Mouse (Mus musculus): Measurements from ENCODE around the gene Ccdc151.

Gene Ccdc151

GRCm38 (mm10) chr9:21958372-21958771 lies 44.1 kb downstream of the Ccdc151 start:
- no peak for DNase-seq (ENCODE audit: inconsistent ontology term)

GRCm38 (mm10) chr9:21955570-21956281 lies 46.7 kb downstream of the Ccdc151 start, which contains the start of gene Swsap1:
Gene Swsap1, plus strand, starts transcription at chr9:21955755.
- DNase-seq (ENCODE audit: inconsistent ontology term) = peak; percentile 97

GRCm38 (mm10) chr9:21955225-21955569 lies 47.2 kb downstream of the Ccdc151 start:
- DNase-seq (ENCODE audit: inconsistent ontology term) = no peak

- DNase-seq (ENCODE audit: inconsistent ontology term) = no peak
These were observed 47.8 kb downstream of the Ccdc151 start for GRCm38 (mm10) chr9:21954635-21955034.

- DNase-seq (ENCODE audit: inconsistent ontology term) = no peak
These were observed 48.8 kb downstream of the Ccdc151 start for GRCm38 (mm10) chr9:21953600-21953999.

- no peak for DNase-seq (ENCODE audit: inconsistent ontology term)
These were observed 50.5 kb downstream of the Ccdc151 start for GRCm38 (mm10) chr9:21951977-21952376.

GRCm38 (mm10) chr9:21950322-21950721 lies 52.1 kb downstream of the Ccdc151 start:
- DNase-seq (ENCODE audit: inconsistent ontology term) = peak; percentile 47

- no peak for DNase-seq (ENCODE audit: inconsistent ontology term)
These were observed 53.6 kb downstream of the Ccdc151 start for GRCm38 (mm10) chr9:21948790-21949189.

GRCm38 (mm10) chr9:21948146-21948545 lies 54.3 kb downstream of the Ccdc151 start:
- DNase-seq (ENCODE audit: inconsistent ontology term) = no peak

- DNase-seq (ENCODE audit: inconsistent ontology term) = no peak
These were observed 54.8 kb downstream of the Ccdc151 start for GRCm38 (mm10) chr9:21947540-21948130.

- DNase-seq (ENCODE audit: inconsistent ontology term) = no peak
These were observed 58.2 kb downstream of the Ccdc151 start for GRCm38 (mm10) chr9:21944267-21944666.

- DNase-seq (ENCODE audit: inconsistent ontology term) = no peak
These were observed 58.8 kb downstream of the Ccdc151 start for GRCm38 (mm10) chr9:21943638-21944037.

- DNase-seq (ENCODE audit: inconsistent ontology term) = no peak
These were observed 59.4 kb downstream of the Ccdc151 start for GRCm38 (mm10) chr9:21943046-21943445.

Data from Muller cell, postnatal 12 days (primary cell).